Mouse (Mus musculus): ENCODE measurements at regions not wholly inside any gene's neighbourhood (a gene's known extent, or its start where the extent isn't known, plus 50 kb on each side); places are given as distances from the start of the nearest gene placed in this dataset.
"Not testable (repeated sequence)": the region's sequence is repeated elsewhere in the genome, so short reads cannot be mapped to it uniquely, and the experiment has no call there.

DNA sequence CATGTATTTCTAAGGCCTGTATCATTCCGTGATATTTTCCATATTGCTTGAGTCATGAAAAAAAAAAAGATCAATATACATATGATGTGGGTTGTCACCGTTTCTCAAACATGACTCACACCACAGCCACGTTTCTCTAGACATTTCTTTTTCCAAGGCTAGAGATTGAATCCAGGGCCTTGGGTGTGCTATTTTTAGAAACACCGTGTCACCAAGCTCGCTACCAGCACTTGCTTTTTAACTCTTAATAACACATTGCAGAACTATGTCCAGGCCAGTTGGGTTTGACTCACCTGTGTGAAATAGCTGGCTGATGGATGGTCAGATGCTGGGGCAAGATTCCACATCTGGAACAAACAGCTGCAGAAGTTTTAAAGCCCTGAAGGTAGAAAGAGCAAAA is 209.6 kb upstream of the Arid2 start:
- no peak for ATAC-seq (ENCODE audit: insufficient number of reproducible peaks, low FRiP score, low TSS enrichment, low read depth)
- Histone ChIP-seq H3K9ac (no peak overlapping the region), H3K27me3 (no peaks in the 10 kb centered on the region), H3K4me2 (replicated peaks) (no peak overlapping the region), H3K4me1 (no peaks in the 10 kb centered on the region; the same call in 1 of the 2 replicates), H3K9me3 (replicated peaks) (no peaks in the 10 kb centered on the region), H3K27ac (replicated peaks) (no peak overlapping the region), H3K4me3 (replicated peaks) (no peak overlapping the region), H3K36me3 (no peaks in the 10 kb centered on the region)
- WGBS, result 39% methylated on average over 5 of the region's 5 CpGs

DNA sequence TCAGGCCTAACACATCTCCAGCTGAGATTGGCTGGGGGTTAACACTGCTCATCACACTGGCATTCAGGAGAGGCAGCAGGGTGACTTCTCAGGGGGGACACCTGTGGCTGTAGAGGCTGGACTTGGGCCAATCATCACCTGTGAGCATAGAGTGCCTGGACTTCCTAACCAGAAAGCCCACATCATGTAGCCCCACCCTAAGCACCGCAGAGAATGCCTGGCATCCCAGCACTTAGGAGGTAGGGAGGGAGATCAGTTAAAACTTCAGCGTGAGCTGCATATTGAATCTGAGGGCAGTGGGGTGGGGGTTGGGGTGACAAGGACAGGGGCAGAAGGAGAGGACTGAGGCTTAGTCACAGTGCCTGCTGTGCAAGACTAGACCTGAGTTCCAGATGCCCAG is 208.7 kb upstream of the Arid2 start:
- no peak overlapping the region for H3K27ac ChIP-seq (replicated peaks)
- H3K36me3 ChIP-seq, result no peaks in the 10 kb centered on the region

GRCm38 (mm10) chr15:96089676-96090075 is 197.6 kb upstream of the Arid2 start:
- Histone ChIP-seq H3K9ac (no peak overlapping the region), H3K9me3 (replicated peaks) (no peaks in the 10 kb centered on the region), H3K36me3 (no peaks in the 10 kb centered on the region), H3K4me2 (replicated peaks) (no peak overlapping the region), H3K4me3 (replicated peaks) (no peak overlapping the region), H3K27ac (replicated peaks) (no peak overlapping the region), H3K4me1 (no peaks in the 10 kb centered on the region), H3K27me3 (no peaks in the 10 kb centered on the region)
- 90% methylated on average over 9 of the region's 9 CpGs for WGBS
- no peak for ATAC-seq (ENCODE audit: insufficient number of reproducible peaks, low FRiP score, low TSS enrichment, low read depth)

More for the DNA sequence above, 208.7 kb upstream of the Arid2 start:
- Histone ChIP-seq H3K9me3 (replicated peaks) (no peaks in the 10 kb centered on the region), H3K4me1 (no peaks in the 10 kb centered on the region; the same call in 1 of the 2 replicates), H3K4me3 (replicated peaks) (no peak overlapping the region), H3K4me2 (replicated peaks) (no peak overlapping the region), H3K9ac (no peak overlapping the region), H3K27me3 (no peaks in the 10 kb centered on the region)
- 34% methylated on average over 2 of the region's 2 CpGs for WGBS
- ATAC-seq (ENCODE audit: insufficient number of reproducible peaks, low FRiP score, low TSS enrichment, low read depth), result no peak

GRCm38 (mm10) chr15:96096438-96096837 is 190.9 kb upstream of the Arid2 start:
- 76% methylated on average over 3 of the region's 3 CpGs for WGBS
- Histone ChIP-seq H3K4me3 (replicated peaks) (no peak overlapping the region), H3K4me2 (replicated peaks) (no peak overlapping the region), H3K9me3 (replicated peaks) (no peaks in the 10 kb centered on the region), H3K9ac (no peak overlapping the region), H3K27ac (replicated peaks) (no peak overlapping the region), H3K27me3 (no peaks in the 10 kb centered on the region), H3K4me1 (no peaks in the 10 kb centered on the region), H3K36me3 (no peaks in the 10 kb centered on the region)
- ATAC-seq (ENCODE audit: insufficient number of reproducible peaks, low FRiP score, low TSS enrichment, low read depth), result no peak

- no peak overlapping the region for H3K9ac ChIP-seq
- 87% methylated on average over 5 of the region's 5 CpGs for WGBS
- H3K27me3 ChIP-seq, result no peaks in the 10 kb centered on the region
- no peak overlapping the region for H3K4me2 ChIP-seq (replicated peaks)
- H3K27ac ChIP-seq (replicated peaks), result no peak overlapping the region
- no peak for ATAC-seq (ENCODE audit: insufficient number of reproducible peaks, low FRiP score, low TSS enrichment, low read depth)
- H3K4me3 ChIP-seq (replicated peaks), result no peak overlapping the region
- no peaks in the 10 kb centered on the region for H3K9me3 ChIP-seq (replicated peaks)
- no peaks in the 10 kb centered on the region for H3K4me1 ChIP-seq
- H3K36me3 ChIP-seq, result no peaks in the 10 kb centered on the region
Observed at GRCm38 (mm10) chr15:96098821-96099220, 188.5 kb upstream of the Arid2 start.

DNA sequence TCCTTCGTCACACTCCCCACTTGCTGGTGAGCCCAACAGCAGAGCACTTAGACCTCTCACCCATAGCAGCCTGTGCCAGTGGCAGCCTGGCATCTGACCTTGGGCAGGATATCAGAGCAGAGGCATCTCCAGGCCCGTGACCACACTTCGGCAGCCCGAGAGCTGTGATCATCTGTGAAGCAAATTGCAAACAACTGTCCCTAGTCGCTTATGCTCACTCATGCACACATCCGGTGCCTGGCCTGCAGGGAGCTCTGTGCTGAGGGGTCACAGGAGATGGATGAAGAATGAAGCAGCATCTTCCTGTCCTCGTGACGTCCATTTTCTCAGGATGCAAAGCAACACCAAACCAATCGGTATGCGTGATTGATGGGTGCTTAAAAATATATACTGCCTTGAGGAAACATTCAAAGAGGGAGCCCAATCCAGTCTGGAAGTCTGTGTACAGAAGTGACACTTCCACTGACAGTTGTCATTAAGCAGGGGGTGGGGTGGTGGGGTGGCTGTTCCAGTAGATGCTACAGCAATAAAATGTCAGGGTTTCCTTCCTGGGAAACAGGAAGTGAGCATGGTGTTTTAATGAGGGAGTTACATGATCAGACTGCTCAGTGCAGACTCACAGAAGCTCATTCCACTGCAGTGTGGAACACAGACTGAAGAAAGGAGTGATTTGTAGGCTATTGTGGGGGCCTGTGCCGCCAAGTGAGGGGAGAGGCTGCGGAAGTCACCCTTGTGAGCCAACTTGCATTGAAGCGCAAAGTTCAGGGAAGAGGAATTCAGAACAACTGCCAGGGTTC is 187.3 kb upstream of the Arid2 start:
- not testable (repeated sequence) for H3K27ac ChIP-seq (replicated peaks); H3K36me3 ChIP-seq; H3K4me2 ChIP-seq (replicated peaks); H3K9me3 ChIP-seq (replicated peaks); H3K4me1 ChIP-seq; H3K27me3 ChIP-seq; ATAC-seq (ENCODE audit: insufficient number of reproducible peaks, low FRiP score, low TSS enrichment, low read depth); H3K4me3 ChIP-seq (replicated peaks); H3K9ac ChIP-seq
- whole genome bisulfite sequencing, result 61% methylated on average over 12 of the region's 13 CpGs

DNA sequence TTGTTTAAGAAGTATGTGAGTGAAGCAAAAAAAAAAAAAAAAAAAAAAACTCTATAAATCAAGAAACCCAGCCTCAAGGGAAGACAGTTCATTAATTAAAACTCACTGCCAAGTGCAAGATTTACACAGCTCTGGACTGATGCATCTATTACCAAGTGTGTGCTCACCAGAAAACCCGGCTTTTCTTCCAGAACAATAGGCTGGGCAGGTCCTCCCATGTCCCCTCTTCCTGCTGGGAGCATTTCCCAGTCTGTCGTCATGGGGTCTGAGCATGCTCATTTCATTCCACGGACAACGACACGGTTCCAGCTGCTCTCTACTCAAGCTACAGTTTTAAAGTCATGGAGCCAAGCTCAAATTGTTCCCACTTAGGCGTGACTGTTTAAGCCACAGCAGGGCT is 183.6 kb upstream of the Arid2 start:
- no peaks in the 10 kb centered on the region for H3K27me3 ChIP-seq
- H3K27ac ChIP-seq (replicated peaks), result no peak overlapping the region
- no peaks in the 10 kb centered on the region for H3K9me3 ChIP-seq (replicated peaks)
- no peaks in the 10 kb centered on the region for H3K36me3 ChIP-seq
- no peaks in the 10 kb centered on the region for H3K4me1 ChIP-seq
- 28% methylated on average over 6 of the region's 6 CpGs for WGBS
- H3K4me2 ChIP-seq (replicated peaks), result no peak overlapping the region
- no peak overlapping the region for H3K4me3 ChIP-seq (replicated peaks)
- ATAC-seq (ENCODE audit: insufficient number of reproducible peaks, low FRiP score, low TSS enrichment, low read depth), result no peak
- no peak overlapping the region for H3K9ac ChIP-seq

DNA sequence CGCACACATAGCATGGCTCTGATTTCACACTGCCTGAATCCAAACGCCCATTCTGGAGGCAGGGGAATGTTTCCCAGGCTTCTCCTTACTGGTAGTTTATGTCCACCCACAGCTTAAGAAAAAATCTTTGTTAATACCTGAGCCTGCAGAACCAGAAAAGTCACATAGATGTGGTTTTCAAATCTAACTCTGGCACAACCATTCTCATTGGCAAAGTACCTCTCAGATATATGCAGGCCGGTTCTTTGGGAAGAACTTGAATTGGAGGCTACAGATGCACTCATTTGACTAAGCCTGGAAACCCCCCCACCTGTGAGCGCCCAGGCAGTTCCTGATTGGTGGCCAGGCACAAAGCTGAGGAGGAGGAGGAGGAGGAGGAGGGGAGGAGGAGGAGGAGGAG is 179.8 kb upstream of the Arid2 start:
- Histone ChIP-seq H3K4me3 (replicated peaks) (no peak overlapping the region), H3K36me3 (no peaks in the 10 kb centered on the region), H3K27me3 (no peaks in the 10 kb centered on the region), H3K4me1 (no peaks in the 10 kb centered on the region), H3K9me3 (replicated peaks) (no peaks in the 10 kb centered on the region), H3K4me2 (replicated peaks) (no peak overlapping the region), H3K27ac (replicated peaks) (no peak overlapping the region; the same call in 1 of the 2 replicates), H3K9ac (no peak overlapping the region)
- WGBS, result 45% methylated on average over 4 of the region's 4 CpGs
- no peak for ATAC-seq (ENCODE audit: insufficient number of reproducible peaks, low FRiP score, low TSS enrichment, low read depth)

DNA sequence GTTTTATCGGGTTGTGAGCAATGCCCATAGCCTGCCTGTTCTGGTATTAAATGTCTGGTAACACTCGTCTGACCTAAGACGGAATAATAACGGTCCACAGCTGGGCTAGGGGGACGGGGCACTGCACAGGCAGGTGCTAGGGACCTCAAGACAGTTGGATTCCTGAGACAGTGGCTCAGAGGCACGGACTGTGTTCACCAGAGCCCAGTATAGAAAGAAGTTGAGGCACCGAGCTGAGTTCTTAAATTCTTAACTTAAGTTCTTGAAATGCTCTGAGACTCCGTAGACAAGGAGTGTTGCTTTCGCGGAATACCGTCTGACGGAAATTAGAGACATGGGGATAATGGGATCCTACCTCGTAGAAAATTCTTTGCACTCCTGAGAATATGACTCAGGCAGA is 174.2 kb upstream of the Arid2 start:
- Histone ChIP-seq H3K27ac (replicated peaks) (no peak overlapping the region), H3K27me3 (no peaks in the 10 kb centered on the region), H3K4me2 (replicated peaks) (no peak overlapping the region), H3K36me3 (no peaks in the 10 kb centered on the region), H3K4me1 (no peaks in the 10 kb centered on the region), H3K9me3 (replicated peaks) (no peaks in the 10 kb centered on the region), H3K4me3 (replicated peaks) (no peak overlapping the region), H3K9ac (no peak overlapping the region)
- 63% methylated on average over 13 of the region's 13 CpGs for WGBS
- no peak for ATAC-seq (ENCODE audit: insufficient number of reproducible peaks, low FRiP score, low TSS enrichment, low read depth)

GRCm38 (mm10) chr15:96114616-96115015 is 172.7 kb upstream of the Arid2 start:
- Histone ChIP-seq H3K4me2 (replicated peaks) (no peak overlapping the region), H3K9me3 (replicated peaks) (no peaks in the 10 kb centered on the region), H3K36me3 (no peaks in the 10 kb centered on the region), H3K4me3 (replicated peaks) (no peak overlapping the region), H3K9ac (no peak overlapping the region), H3K27ac (replicated peaks) (no peak overlapping the region), H3K27me3 (no peaks in the 10 kb centered on the region), H3K4me1 (no peaks in the 10 kb centered on the region)
- 69% methylated on average over 9 of the region's 9 CpGs for WGBS
- no peak for ATAC-seq (ENCODE audit: insufficient number of reproducible peaks, low FRiP score, low TSS enrichment, low read depth)

DNA sequence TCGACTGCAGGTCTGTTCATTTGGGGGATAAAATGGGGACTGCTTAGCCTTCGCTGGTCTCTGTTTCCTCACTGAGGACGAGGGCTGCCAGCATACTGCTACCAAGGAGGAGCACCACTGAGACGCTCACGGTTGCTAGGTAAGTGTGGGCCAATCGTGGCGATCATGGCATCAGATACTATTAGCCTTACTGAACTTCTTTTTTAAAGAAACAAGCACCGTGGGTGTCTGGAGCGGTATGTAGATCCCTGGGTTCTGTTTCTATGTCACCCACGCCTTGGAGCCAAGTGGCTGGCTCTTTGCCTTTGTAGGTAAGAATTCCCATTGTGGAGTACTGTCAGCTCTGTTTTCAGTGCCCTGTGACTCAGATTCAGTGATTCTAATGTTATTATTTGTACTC is 172.1 kb upstream of the Arid2 start:
- Histone ChIP-seq H3K27me3 (no peaks in the 10 kb centered on the region), H3K27ac (replicated peaks) (no peak overlapping the region), H3K4me2 (replicated peaks) (no peak overlapping the region), H3K9ac (no peak overlapping the region), H3K36me3 (no peaks in the 10 kb centered on the region), H3K9me3 (replicated peaks) (no peaks in the 10 kb centered on the region), H3K4me3 (replicated peaks) (no peak overlapping the region), H3K4me1 (no peaks in the 10 kb centered on the region)
- ATAC-seq (ENCODE audit: insufficient number of reproducible peaks, low FRiP score, low TSS enrichment, low read depth), result no peak; the same call in 1 of the 2 replicates
- 41% methylated on average over 10 of the region's 10 CpGs for WGBS

- H3K4me2 ChIP-seq (replicated peaks), result no peak overlapping the region
- no peak overlapping the region for H3K9ac ChIP-seq
- H3K27ac ChIP-seq (replicated peaks), result no peak overlapping the region
- no peaks in the 10 kb centered on the region; the same call in 1 of the 2 replicates for H3K9me3 ChIP-seq (replicated peaks)
- no peaks in the 10 kb centered on the region for H3K27me3 ChIP-seq
- H3K4me3 ChIP-seq (replicated peaks), result no peak overlapping the region
- H3K4me1 ChIP-seq, result no peaks in the 10 kb centered on the region
- H3K36me3 ChIP-seq, result no peaks in the 10 kb centered on the region
- 90% methylated on average over 7 of the region's 7 CpGs for WGBS
- ATAC-seq (ENCODE audit: insufficient number of reproducible peaks, low FRiP score, low TSS enrichment, low read depth), result no peak
Observed at GRCm38 (mm10) chr15:96119240-96119639, 168.1 kb upstream of the Arid2 start.

Data from embryonic facial prominence, embryonic 15.5 days (tissue).